ENCODE assay signal across 17 mouse cellular contexts in genomic region chr15:42333642-42334041, GRCm38 (mm10).
DNase-seq lines count a peak whose midpoint lies in the region; ATAC-seq lines count a peak whose summit lies in the region.
"Had no signal": no experiment of that assay in that cellular context is flagged by ENCODE, and none has a peak within 500 bp of the region (broad histone marks: within the 10 kb centered on the region; RNA-seq: fewer than 3 reads in every experiment).

No protein-coding gene starts in this region.

- DNase-seq in frontal cortex, adult 2 months (ENCODE audit: extremely low spot score in 1 of 2, low spot score in 1 of 2) = no peak
- peak; percentile 2 to 13 for DNase-seq in frontal cortex, postnatal 36 days (ENCODE audit: low spot score in 2 of 2)
- no peak for DNase-seq in frontal cortex, postnatal 25 days (ENCODE audit: low spot score in 2 of 2)
- DNase-seq: adrenal gland, adult 2 months; adrenal gland, adult 8-10 months; adrenal gland, postnatal 10 days; adrenal gland, postnatal 14 days; adrenal gland, postnatal 25 days; adrenal gland, postnatal 36 days; B cell, adult 2 months; cerebellum, adult 11 months; cerebellum, adult 11-12 months; cerebellum, adult 18-20 months had no signal

- peak; percentile 91 for ATAC-seq in frontal cortex, adult (ENCODE audit: low TSS enrichment)
- ATAC-seq: activated CD4-positive, CD25-positive, alpha-beta regulatory T cell, adult 4 months; CD4-positive, CD25-positive, alpha-beta regulatory T cell, adult 4 months; Patski had no signal

Comparison
In these comparisons a context has a peak if more than half of its experiments do, and no peak if none do; other contexts are left out.
1. DNase-seq: peak in frontal cortex, postnatal 36 days (2 of 2); none in frontal cortex, adult 2 months (0 of 2) and frontal cortex, postnatal 25 days (0 of 2).